Mouse (Mus musculus) lung, postnatal 0 days (tissue): ENCODE data around the gene Gm10521. TPM values are rescaled to one million over a fixed set of nuclear protein-coding genes. Genes with fewer than 3 reads are reported as not detected.
"Not testable (repeated sequence)": the region's sequence is repeated elsewhere in the genome, so short reads cannot be mapped to it uniquely, and the experiment has no call there.

ENCODE experiments used
- ATAC-seq: fragments of 200-750 bp; cut with Nextera tagmentation; 2 replicates; pipeline ENCODE4 v1.8.0; 2017; ENCODE audit warnings: moderate library complexity
- DNase-seq: peaks from one replicate; pipeline ENCODE4 v3.0.0-alpha.2; 2016; ENCODE audit warnings: low spot score
- H3K27ac ChIP-seq: fragments of 300-500 bp; sonication (generic); 2 replicates; pipeline ENCODE4 v1.5.1; 2014; ENCODE audit warnings: antibody characterized with exemption, mild to moderate bottlenecking, low read length, mixed read lengths
- H3K27me3 ChIP-seq: fragments of 300-500 bp; sonication (generic); replicated peaks from 2 replicates; pipeline ENCODE4 v1.6.1; 2014; ENCODE audit warnings: low read length, mixed read lengths; ENCODE audit not compliant: insufficient read depth
- H3K36me3 ChIP-seq: fragments of 300-500 bp; sonication (generic); 2 replicates; pipeline ENCODE4 v1.6.1; 2014; ENCODE audit warnings: low read length, mixed read lengths; ENCODE audit not compliant: insufficient read depth
- H3K4me1 ChIP-seq: fragments of 300-500 bp; sonication (generic); 2 replicates; pipeline ENCODE4 v1.6.1; 2014; ENCODE audit warnings: antibody characterized with exemption, low read depth, low read length, mixed read lengths; ENCODE audit not compliant: insufficient read depth
- H3K4me2 ChIP-seq: fragments of 300-500 bp; sonication (generic); replicated peaks from 2 replicates; pipeline ENCODE4 v1.6.1; 2014; ENCODE audit warnings: low read depth, mild to moderate bottlenecking, low read length, moderate library complexity, mixed read lengths
- H3K4me3 ChIP-seq: fragments of 300-500 bp; sonication (generic); 2 replicates; pipeline ENCODE4 v1.5.1; 2014; ENCODE audit warnings: low read depth, low read length
- H3K9ac ChIP-seq: fragments of 300-500 bp; sonication (generic); replicated peaks from 2 replicates; pipeline ENCODE4 v1.6.1; 2014; ENCODE audit warnings: low read depth, mild to moderate bottlenecking
- H3K9me3 ChIP-seq: fragments of 300-500 bp; sonication (generic); 2 replicates; pipeline ENCODE4 v1.6.1; 2016; ENCODE audit warnings: low read length, mixed read lengths
- CTCF ChIP-seq: IDR thresholded peaks from 2 replicates; pipeline ENCODE4 v1.5.1; 2016; ENCODE audit warnings: antibody characterized with exemption, mild to moderate bottlenecking
- EP300 ChIP-seq: IDR thresholded peaks from 2 replicates; pipeline ENCODE4 v1.6.1; 2016; ENCODE audit warnings: antibody characterized with exemption, mild to moderate bottlenecking, control low read depth
- WGBS: fragments of 180-500 bp; shearing (Covaris S2); extraction: QIAGEN DNeasy Blood & Tissue Kit; methylation state at CpG from one replicate; pipeline ENCODE4 v1.1.7; 2014; 5-methylcytosine and 5-hydroxymethylcytosine counted together
- polyA plus RNA-seq: library from polyadenylated mRNA; unstranded; fragments of >200 nt; fragmentation: Nextera tagmentation; extraction: Ambion mirVana; gene quantifications from 2 replicates; pipeline ENCODE4 v1.2.1, GENCODE M21; 2015

The Gm10521 gene
- 0.10 TPM in 1 of 2 replicates, not detected in the other for polyA plus RNA-seq

DNA sequence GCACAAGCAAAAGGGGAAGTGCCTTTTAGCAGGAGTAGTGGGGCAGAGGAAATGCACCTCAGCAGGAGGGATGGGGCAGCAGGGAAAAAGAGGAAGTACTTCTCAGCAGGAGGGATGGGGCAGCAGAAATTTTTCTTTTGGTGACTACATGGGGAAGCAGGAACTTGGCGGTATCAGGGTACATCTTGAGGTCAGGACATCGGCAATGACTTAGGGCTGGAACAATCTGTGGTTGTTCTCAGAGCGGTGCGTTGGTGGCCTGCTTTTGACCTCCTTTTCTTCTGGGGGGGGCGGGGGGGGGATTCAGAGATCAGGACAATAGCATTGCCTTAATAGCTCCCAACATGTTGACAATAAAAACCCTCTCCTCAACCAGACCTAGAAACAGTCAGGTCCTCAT, at the start of gene Gm10521:
Gm10521 (plus strand) TSS at position 301 of the 400 bp plus-strand sequence.
- WGBS: 79% methylated on average over 5 of the region's 5 CpGs
- not testable (repeated sequence) for H3K9ac ChIP-seq, H3K27ac ChIP-seq, H3K4me2 ChIP-seq, H3K36me3 ChIP-seq, H3K4me3 ChIP-seq, H3K4me1 ChIP-seq, ATAC-seq, H3K9me3 ChIP-seq, DNase-seq, H3K27me3 ChIP-seq

DNA sequence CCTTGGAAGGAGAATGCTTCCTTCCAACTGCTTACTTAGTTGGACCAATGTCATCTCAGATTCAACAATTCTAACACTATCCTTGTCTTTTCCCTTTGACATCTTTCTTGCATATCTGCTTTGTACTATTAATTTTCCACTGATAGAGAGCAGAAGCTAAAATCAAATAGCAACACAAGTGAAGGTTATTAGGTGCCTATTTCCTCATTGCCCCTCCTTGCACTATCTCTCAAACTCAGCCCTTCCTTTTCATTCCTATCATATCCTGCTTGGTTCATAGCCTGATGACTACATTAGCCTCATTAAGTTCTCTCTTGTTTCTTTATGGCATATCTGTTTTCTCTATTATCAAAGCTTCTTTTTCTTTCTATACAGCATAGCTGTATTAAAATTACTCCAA, 47.3 kb upstream of the Gm10521 start:
- Histone ChIP-seq H3K4me3 (no peak overlapping the region), H3K27ac (no peak overlapping the region), H3K9me3 (no peaks in the 10 kb centered on the region), H3K36me3 (no peaks in the 10 kb centered on the region), H3K4me2 (no peak overlapping the region), H3K9ac (no peak overlapping the region), H3K27me3 (no peaks in the 10 kb centered on the region), H3K4me1 (no peaks in the 10 kb centered on the region)
- TF ChIP-seq CTCF (no peak), EP300 (no peak)
- ATAC-seq: no peak
- no peak for DNase-seq

DNA sequence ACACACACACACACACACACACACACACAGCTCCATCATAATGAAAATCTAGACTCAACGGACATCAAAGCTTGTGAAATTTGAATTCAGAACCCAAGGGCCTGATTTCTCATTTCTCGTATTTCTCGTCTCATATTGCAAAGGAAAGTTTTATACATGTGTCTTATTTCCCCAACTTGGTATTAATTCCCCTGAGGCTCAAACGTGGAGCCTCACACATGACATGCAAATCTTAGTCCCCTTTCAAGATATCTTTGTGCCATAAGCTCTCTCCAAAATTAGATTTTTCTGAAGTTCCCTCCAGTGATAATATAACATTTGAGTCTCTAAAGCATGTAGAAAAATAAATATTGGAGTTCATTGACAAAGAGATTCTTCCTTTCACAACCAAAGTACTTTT, 46.7 kb upstream of the Gm10521 start:
- Histone ChIP-seq H3K9me3 (no peaks in the 10 kb centered on the region), H3K36me3 (no peaks in the 10 kb centered on the region), H3K27ac (no peak overlapping the region), H3K4me2 (no peak overlapping the region), H3K4me3 (no peak overlapping the region), H3K4me1 (no peaks in the 10 kb centered on the region), H3K27me3 (no peaks in the 10 kb centered on the region), H3K9ac (no peak overlapping the region)
- TF ChIP-seq EP300 (no peak), CTCF (no peak)
- DNase-seq: no peak
- 70% methylated on average over 4 of the region's 4 CpGs for WGBS
- ATAC-seq: no peak

DNA sequence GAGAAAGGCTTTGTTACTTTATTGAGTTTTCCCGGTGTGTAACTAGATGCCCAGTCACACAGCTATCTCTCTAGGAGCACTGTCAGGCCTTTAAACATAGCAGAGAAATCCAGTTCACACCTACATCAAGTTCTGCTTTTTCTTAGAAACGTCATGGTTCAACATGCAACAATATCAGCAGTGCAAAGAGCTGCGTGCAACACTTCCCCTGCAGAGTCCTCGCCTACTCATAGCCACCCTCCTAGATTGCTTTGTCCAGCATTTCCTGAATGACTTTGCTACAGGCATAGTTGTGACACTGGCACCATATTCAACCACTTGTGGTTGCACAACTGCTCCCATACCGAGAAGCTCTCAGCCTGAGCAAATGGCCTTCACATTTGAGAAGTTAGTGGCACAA, 46.0 kb upstream of the Gm10521 start:
- DNase-seq (peak; percentile 57), ATAC-seq (peak; percentile 59; the same call in 1 of the 2 replicates)
- Histone ChIP-seq H3K4me2 (no peak overlapping the region), H3K27ac (no peak overlapping the region), H3K9ac (no peak overlapping the region), H3K4me1 (no peaks in the 10 kb centered on the region), H3K27me3 (no peaks in the 10 kb centered on the region), H3K36me3 (no peaks in the 10 kb centered on the region), H3K9me3 (no peaks in the 10 kb centered on the region), H3K4me3 (no peak overlapping the region)
- WGBS: 76% methylated on average over 5 of the region's 5 CpGs
- TF ChIP-seq EP300 (0 out of 2 replicates have a peak, but pooled peaks have one; percentile 8), CTCF (no peak)

DNA sequence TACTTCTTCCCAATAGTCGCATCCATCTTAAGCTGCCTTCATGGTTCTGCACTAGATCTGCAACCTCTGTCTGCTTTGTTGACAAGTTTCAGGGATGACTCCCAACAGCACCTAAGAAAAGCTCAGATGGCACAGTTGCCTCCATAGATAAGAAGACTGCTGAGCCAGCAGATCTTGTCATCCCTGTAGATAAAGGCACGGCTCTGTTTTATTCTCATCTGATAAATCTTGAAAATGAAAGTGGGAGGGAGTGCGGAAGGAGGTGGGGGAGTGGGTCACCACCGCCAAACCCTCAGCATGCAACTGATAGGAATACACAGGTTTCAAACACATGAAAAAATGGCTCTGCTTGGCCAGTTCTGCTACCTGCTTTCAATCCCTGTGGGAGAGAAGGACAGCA, 30.0 kb upstream of the Gm10521 start:
- Histone ChIP-seq H3K4me3 (no peak overlapping the region), H3K27ac (no peak overlapping the region), H3K36me3 (no peaks in the 10 kb centered on the region), H3K4me2 (no peak overlapping the region), H3K9me3 (no peaks in the 10 kb centered on the region), H3K4me1 (no peaks in the 10 kb centered on the region), H3K27me3 (no peaks in the 10 kb centered on the region), H3K9ac (no peak overlapping the region)
- ATAC-seq (no peak), DNase-seq (no peak)
- 69% methylated on average over 4 of the region's 4 CpGs for WGBS
- no peak for TF ChIP-seq EP300
- TF ChIP-seq CTCF: no peak

DNA sequence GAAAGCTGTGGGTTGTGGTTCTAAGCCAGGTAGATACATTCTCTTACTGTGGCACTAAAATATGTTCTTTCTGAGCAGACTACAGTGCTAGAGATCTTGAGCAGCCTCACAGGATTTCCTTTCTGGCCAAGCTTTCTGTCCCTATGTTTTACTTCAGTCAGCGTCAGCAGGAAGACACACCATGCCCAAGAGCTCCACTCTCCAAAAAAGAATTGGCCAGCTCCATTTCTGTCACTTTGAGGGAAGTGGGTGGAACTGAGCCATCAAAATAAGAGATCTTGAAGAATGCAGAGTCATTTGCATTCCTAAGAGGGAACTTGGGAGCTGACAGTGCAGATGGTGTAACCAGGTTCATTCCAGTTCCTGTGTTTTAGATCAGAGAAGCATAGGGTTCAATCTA, 8.5 kb upstream of the Gm10521 start:
- ATAC-seq (no peak), DNase-seq (no peak)
- no peaks in the 10 kb centered on the region for H3K27me3 ChIP-seq

DNA sequence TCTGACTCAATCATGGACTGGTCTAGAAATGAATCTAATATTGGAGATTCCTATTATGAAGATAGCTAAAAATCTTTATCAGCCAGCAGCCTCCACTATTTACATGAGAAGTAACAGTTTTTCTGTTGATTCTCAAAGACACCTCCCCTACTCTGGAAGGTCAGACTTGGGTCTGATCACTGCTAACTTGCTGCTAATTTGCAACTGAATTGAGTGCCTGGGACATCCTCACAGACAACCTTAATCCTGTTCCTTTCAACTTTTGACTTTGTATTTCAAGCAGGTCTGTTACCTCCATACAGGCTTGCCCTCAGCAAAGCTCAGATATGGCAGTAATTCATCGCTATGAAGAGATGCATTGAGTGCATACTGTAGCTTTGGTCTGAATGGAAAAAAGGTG, 8.5 kb downstream of the Gm10521 start:
- Histone ChIP-seq H3K4me3 (no peak overlapping the region), H3K9ac (no peak overlapping the region), H3K9me3 (no peaks in the 10 kb centered on the region), H3K36me3 (no peaks in the 10 kb centered on the region), H3K27ac (no peak overlapping the region), H3K4me1 (no peaks in the 10 kb centered on the region), H3K27me3 (no peaks in the 10 kb centered on the region), H3K4me2 (no peak overlapping the region)
- no peak for DNase-seq
- TF ChIP-seq CTCF: no peak
- TF ChIP-seq EP300: no peak
- WGBS: 74% methylated on average over 1 of the region's 1 CpGs
- no peak for ATAC-seq

More for the DNA sequence above, 8.5 kb upstream of the Gm10521 start:
- WGBS: 79% methylated on average over 1 of the region's 1 CpGs
- H3K36me3 ChIP-seq: no peaks in the 10 kb centered on the region
- H3K4me2 ChIP-seq: no peak overlapping the region
- H3K9ac ChIP-seq: no peak overlapping the region
- no peaks in the 10 kb centered on the region for H3K9me3 ChIP-seq
- H3K4me1 ChIP-seq: no peaks in the 10 kb centered on the region
- no peak for TF ChIP-seq CTCF
- no peak for TF ChIP-seq EP300
- H3K4me3 ChIP-seq: no peak overlapping the region
- H3K27ac ChIP-seq: no peak overlapping the region
